Mouse (Mus musculus): ENCODE measurements around the gene Fam167b. TPM values are rescaled to one million over a fixed set of nuclear protein-coding genes. Genes with fewer than 3 reads are reported as not detected.
"Not testable (repeated sequence)": the region's sequence is repeated elsewhere in the genome, so short reads cannot be mapped to it uniquely, and the experiment has no call there.

Gene Fam167b
- total RNA-seq, 2 experiments from 2014 or later, result not detected

- intact Hi-C loops (cut with DNase I), result no loop called here
- DNase-seq, result no peak
- Histone ChIP-seq H3K27ac (no peak overlapping the region), H3K4me3 (no peak overlapping the region)
- no peak for TF ChIP-seq CTCF (IDR thresholded peaks at IDR 0.05)
Observed at GRCm38 (mm10) chr4:129550295-129550694, 28.1 kb downstream of the Fam167b start.

- intact Hi-C loops (cut with DNase I), result loop anchor here (2.0 kb wide), 1 partner anchor 59 kb away; no protein-coding TSS in a partner anchor
- no peak overlapping the region for H3K4me3 ChIP-seq
- peak; percentile 58 for TF ChIP-seq CTCF (IDR thresholded peaks at IDR 0.05)
- no peak overlapping the region for H3K27ac ChIP-seq
- no peak for DNase-seq
Observed at GRCm38 (mm10) chr4:129549306-129549705, 29.0 kb downstream of the Fam167b start.

- intact Hi-C loops (cut with DNase I), result loop anchor here (2.0 kb wide), 1 partner anchor 61 kb away; no protein-coding TSS in a partner anchor
- DNase-seq, H3K27ac ChIP-seq, H3K4me3 ChIP-seq: not testable (repeated sequence)
Observed at GRCm38 (mm10) chr4:129547631-129548030, 30.7 kb downstream of the Fam167b start.

GRCm38 (mm10) chr4:129544106-129544505 lies 34.2 kb downstream of the Fam167b start:
- DNase-seq, result no peak
- no peak for TF ChIP-seq CTCF (IDR thresholded peaks at IDR 0.05)
- no peak overlapping the region for H3K4me3 ChIP-seq
- H3K27ac ChIP-seq, result no peak overlapping the region
- intact Hi-C loops (cut with DNase I), result no loop called here

- intact Hi-C loops (cut with DNase I), result no loop called here
- peak; percentile 17; the same call in 1 of the 2 replicates for TF ChIP-seq CTCF (IDR thresholded peaks at IDR 0.05)
- Histone ChIP-seq H3K4me3 (peak within 1 kb of the TSS; percentile 93), H3K27ac (peak within 1 kb of the TSS; percentile 91)
- DNase-seq, result peak; percentile 99
Observed at GRCm38 (mm10) chr4:129542592-129543141, 35.7 kb downstream of the Fam167b start, which contains the start of gene Hdac1. TSS of gene Hdac1 (minus strand) at chr4:129542713.

- Histone ChIP-seq H3K27ac (peak overlapping the region; percentile 91), H3K4me3 (peak overlapping the region; percentile 93)
- peak; percentile 0; the same call in 1 of the 2 replicates for TF ChIP-seq CTCF (IDR thresholded peaks at IDR 0.05)
- no peak for DNase-seq
- intact Hi-C loops (cut with DNase I), result loop anchor here (2.0 kb wide), 1 partner anchor 67 kb away; no protein-coding TSS in a partner anchor
Observed at GRCm38 (mm10) chr4:129541868-129542591, 36.3 kb downstream of the Fam167b start.

GRCm38 (mm10) chr4:129540012-129540411 lies 38.3 kb downstream of the Fam167b start:
- TF ChIP-seq CTCF (IDR thresholded peaks at IDR 0.05), result peak; percentile 32; the same call in 1 of the 2 replicates
- no peak for DNase-seq
- Histone ChIP-seq H3K4me3 (no peak overlapping the region), H3K27ac (no peak overlapping the region)
- intact Hi-C loops (cut with DNase I), result loop anchor here (2.0 kb wide), 1 partner anchor 69 kb away; no protein-coding TSS in a partner anchor

- DNase-seq; H3K27ac ChIP-seq; H3K4me3 ChIP-seq; intact Hi-C loops (cut with DNase I): not testable (repeated sequence)
Observed at GRCm38 (mm10) chr4:129528901-129529300, 49.4 kb downstream of the Fam167b start.

Small RNA genes within 50 kb of the gene (microRNA-seq; reads per million reads assigned to microRNA genes)
- gene Mir8119, result not detected

Other genes with a start within 250 kb of the Fam167b start
- 10 to 100 TPM; 38.5 to 46.9 TPM for gene Rbbp4, start 243.2 kb downstream of the Fam167b start, total RNA-seq (2021)
- 10 to 100 TPM; 24.8 to 28.9 TPM for gene Zbtb8os, start 242.9 kb downstream of the Fam167b start, total RNA-seq (2021)
- gene Zbtb8a, start 200.4 kb downstream of the Fam167b start, total RNA-seq (2021), result 1 to 10 TPM in 1 of 2 experiments, under 1 TPM in 1; 0.61 to 1.3 TPM
- not detected for gene Zbtb8b, start 137.7 kb downstream of the Fam167b start, total RNA-seq (2021)
- 10 to 100 TPM; 34.8 to 36.4 TPM for gene Bsdc1, start 117.0 kb downstream of the Fam167b start, total RNA-seq (2021)
- gene Tssk3, start 87.5 kb downstream of the Fam167b start, total RNA-seq (2021), result not detected
- gene Fam229a, start 87.4 kb downstream of the Fam167b start, total RNA-seq (2021), result not detected
- gene Marcksl1, start 65.0 kb downstream of the Fam167b start, total RNA-seq (2021), result 1 to 10 TPM in 1 of 2 experiments, under 1 TPM in 1; 0.69 to 1.1 TPM
- gene Hdac1, start 35.8 kb downstream of the Fam167b start, total RNA-seq (2021), result 10 to 100 TPM in 1 of 2 experiments, 1 to 10 TPM in 1; 9.1 to 10.6 TPM
- gene Lck, start 4.9 kb downstream of the Fam167b start, total RNA-seq (2021), result not detected
- 100 to 1,000 TPM; 134 to 137 TPM for gene Eif3i, start 22.1 kb upstream of the Fam167b start, total RNA-seq (2021)
- 10 to 100 TPM; 29.8 to 31.9 TPM for gene Tmem234, start 22.1 kb upstream of the Fam167b start, total RNA-seq (2021)
- gene Dcdc2b, start 35.7 kb upstream of the Fam167b start, total RNA-seq (2021), result 1 to 10 TPM in 1 of 2 experiments, under 1 TPM in 1; 0.77 to 3.1 TPM
- gene Iqcc, start 40.5 kb upstream of the Fam167b start, total RNA-seq (2021), result 10 to 100 TPM in 1 of 2 experiments, 1 to 10 TPM in 1; 9.0 to 10.8 TPM
- gene Ccdc28b, start 45.4 kb upstream of the Fam167b start, total RNA-seq (2021), result 10 to 100 TPM; 31.1 to 38.4 TPM
- gene Txlna, start 62.5 kb upstream of the Fam167b start, total RNA-seq (2021), result 10 to 100 TPM; 19.7 to 21.1 TPM
- 10 to 100 TPM; 80.9 to 85.9 TPM for gene Kpna6, start 94.2 kb upstream of the Fam167b start, total RNA-seq (2021)
- 1 to 10 TPM; 3.1 to 4.4 TPM for gene Tmem39b, start 118.3 kb upstream of the Fam167b start, total RNA-seq (2021)
- gene Khdrbs1, start 163.8 kb upstream of the Fam167b start, total RNA-seq (2021), result 10 to 100 TPM; 24.3 to 27.0 TPM
- 100 to 1,000 TPM; 569 to 658 TPM for gene Ptp4a2, start 232.7 kb upstream of the Fam167b start, total RNA-seq (2021)

Data from gastrocnemius, adult 2 months (tissue).